Mouse (Mus musculus): ENCODE results near the gene Stk38. TPM values are rescaled to one million over a fixed set of nuclear protein-coding genes. Genes with fewer than 3 reads are reported as not detected.
A peak's percentile ranks its signal among the peaks of the same experiment; 100 is the strongest.

Gene Stk38
- polyA plus RNA-seq, 1 experiment from 2014 or later = 128 TPM

- Histone ChIP-seq H3K9me3 (replicated peaks) (peaks cover 5% of the 10 kb centered on the region; the same call in 1 of the 2 replicates), H3K36me3 (ENCODE audit: poor library complexity, severe bottlenecking) (no peaks in the 10 kb centered on the region), H3K27me3 (0 out of 2 replicates have a peak, but pooled peaks cover 3% of the 10 kb centered on the region), H3K27ac (no peak within 1 kb of the TSS), H3K4me2 (no peak within 1 kb of the TSS), H3K4me1 (no peaks in the 10 kb centered on the region), H3K9ac (no peak within 1 kb of the TSS), H3K4me3 (no peak within 1 kb of the TSS)
- 92% methylated on average over 7 of the region's 7 CpGs for WGBS
- no peak for ATAC-seq
Observed at GRCm38 (mm10) chr17:28943740-28944139, 64.1 kb downstream of the Stk38 start, which contains the start of gene Pxt1. Pxt1 (minus strand) TSS chr17:28943840.

GRCm38 (mm10) chr17:28942101-28942500 lies 65.7 kb downstream of the Stk38 start:
- H3K9me3 ChIP-seq (replicated peaks) = no peaks in the 10 kb centered on the region; the same call in 1 of the 2 replicates
- ATAC-seq = no peak
- no peak overlapping the region for H3K27ac ChIP-seq
- no peaks in the 10 kb centered on the region for H3K36me3 ChIP-seq (ENCODE audit: poor library complexity, severe bottlenecking)
- H3K4me1 ChIP-seq = no peaks in the 10 kb centered on the region
- no peak overlapping the region for H3K4me3 ChIP-seq
- H3K9ac ChIP-seq = no peak overlapping the region
- H3K4me2 ChIP-seq = no peak overlapping the region
- no peaks in the 10 kb centered on the region for H3K27me3 ChIP-seq
- 79% methylated on average over 10 of the region's 11 CpGs for WGBS

GRCm38 (mm10) chr17:28940776-28941555 lies 66.8 kb downstream of the Stk38 start:
- H3K9ac ChIP-seq = no peak overlapping the region
- 91% methylated on average over 25 of the region's 25 CpGs for WGBS
- no peak for ATAC-seq

GRCm38 (mm10) chr17:28936622-28937345 lies 71.0 kb downstream of the Stk38 start:
- Histone ChIP-seq H3K27ac (no peak overlapping the region), H3K9ac (no peak overlapping the region), H3K4me3 (no peak overlapping the region), H3K4me1 (no peaks in the 10 kb centered on the region), H3K36me3 (ENCODE audit: poor library complexity, severe bottlenecking) (no peaks in the 10 kb centered on the region), H3K4me2 (no peak overlapping the region), H3K27me3 (no peaks in the 10 kb centered on the region), H3K9me3 (replicated peaks) (no peaks in the 10 kb centered on the region)
- ATAC-seq = no peak
- WGBS = 81% methylated on average over 10 of the region's 10 CpGs

More at GRCm38 (mm10) chr17:28940776-28941555, 66.8 kb downstream of the Stk38 start:
- no peaks in the 10 kb centered on the region for H3K36me3 ChIP-seq (ENCODE audit: poor library complexity, severe bottlenecking)
- no peak overlapping the region for H3K27ac ChIP-seq
- no peak overlapping the region for H3K4me3 ChIP-seq
- H3K27me3 ChIP-seq = no peaks in the 10 kb centered on the region
- H3K4me1 ChIP-seq = no peaks in the 10 kb centered on the region
- H3K4me2 ChIP-seq = no peak overlapping the region
- no peaks in the 10 kb centered on the region for H3K9me3 ChIP-seq (replicated peaks)

- no peak overlapping the region for H3K4me3 ChIP-seq
- no peak overlapping the region for H3K27ac ChIP-seq
- no peaks in the 10 kb centered on the region for H3K27me3 ChIP-seq
- no peaks in the 10 kb centered on the region for H3K4me1 ChIP-seq
- 91% methylated on average over 7 of the region's 7 CpGs for WGBS
- no peak for ATAC-seq
- no peak overlapping the region for H3K9ac ChIP-seq
- H3K9me3 ChIP-seq (replicated peaks) = no peaks in the 10 kb centered on the region
- no peaks in the 10 kb centered on the region for H3K36me3 ChIP-seq (ENCODE audit: poor library complexity, severe bottlenecking)
- no peak overlapping the region for H3K4me2 ChIP-seq
Observed at GRCm38 (mm10) chr17:28936133-28936532, 71.7 kb downstream of the Stk38 start.

- Histone ChIP-seq H3K4me2 (no peak overlapping the region), H3K4me1 (peaks cover 10% of the 10 kb centered on the region), H3K4me3 (no peak overlapping the region), H3K27me3 (no peaks in the 10 kb centered on the region), H3K9ac (no peak overlapping the region), H3K27ac (no peak overlapping the region), H3K9me3 (replicated peaks) (no peaks in the 10 kb centered on the region), H3K36me3 (ENCODE audit: poor library complexity, severe bottlenecking) (no peaks in the 10 kb centered on the region)
- 77% methylated on average over 19 of the region's 19 CpGs for WGBS
- ATAC-seq = no peak
Observed at GRCm38 (mm10) chr17:28934120-28934916, 73.5 kb downstream of the Stk38 start.

GRCm38 (mm10) chr17:28932274-28932673 lies 75.5 kb downstream of the Stk38 start:
- 92% methylated on average over 4 of the region's 4 CpGs for WGBS
- Histone ChIP-seq H3K36me3 (ENCODE audit: poor library complexity, severe bottlenecking) (no peaks in the 10 kb centered on the region), H3K9me3 (replicated peaks) (no peaks in the 10 kb centered on the region), H3K4me1 (peaks cover 10% of the 10 kb centered on the region), H3K27me3 (no peaks in the 10 kb centered on the region), H3K4me3 (no peak overlapping the region), H3K9ac (no peak overlapping the region), H3K27ac (no peak overlapping the region), H3K4me2 (no peak overlapping the region)
- no peak for ATAC-seq

GRCm38 (mm10) chr17:28931436-28932211 lies 76.2 kb downstream of the Stk38 start:
- H3K27me3 ChIP-seq = no peaks in the 10 kb centered on the region

GRCm38 (mm10) chr17:28930392-28931074 lies 77.3 kb downstream of the Stk38 start:
- WGBS = 30% methylated on average over 14 of the region's 14 CpGs
- no peak overlapping the region for H3K4me3 ChIP-seq
- H3K9me3 ChIP-seq (replicated peaks) = no peaks in the 10 kb centered on the region
- H3K27ac ChIP-seq = peak overlapping the region; percentile 57
- no peaks in the 10 kb centered on the region for H3K36me3 ChIP-seq (ENCODE audit: poor library complexity, severe bottlenecking)
- H3K27me3 ChIP-seq = no peaks in the 10 kb centered on the region
- H3K4me1 ChIP-seq = peaks cover 10% of the 10 kb centered on the region
- ATAC-seq = peak; percentile 77
- peak overlapping the region; percentile 31; the same call in 1 of the 2 replicates for H3K9ac ChIP-seq
- peak overlapping the region; percentile 14 for H3K4me2 ChIP-seq

More at GRCm38 (mm10) chr17:28931436-28932211, 76.2 kb downstream of the Stk38 start:
- Histone ChIP-seq H3K9me3 (replicated peaks) (no peaks in the 10 kb centered on the region), H3K4me3 (no peak overlapping the region), H3K4me2 (no peak overlapping the region), H3K27ac (no peak overlapping the region), H3K36me3 (ENCODE audit: poor library complexity, severe bottlenecking) (no peaks in the 10 kb centered on the region), H3K9ac (no peak overlapping the region), H3K4me1 (peaks cover 10% of the 10 kb centered on the region)
- ATAC-seq = no peak
- 94% methylated on average over 18 of the region's 18 CpGs for WGBS

GRCm38 (mm10) chr17:28929369-28929768 lies 78.4 kb downstream of the Stk38 start:
- Histone ChIP-seq H3K4me3 (no peak overlapping the region), H3K4me2 (no peak overlapping the region), H3K9me3 (replicated peaks) (no peaks in the 10 kb centered on the region), H3K36me3 (ENCODE audit: poor library complexity, severe bottlenecking) (no peaks in the 10 kb centered on the region), H3K27me3 (no peaks in the 10 kb centered on the region), H3K4me1 (peaks cover 10% of the 10 kb centered on the region), H3K9ac (no peak overlapping the region), H3K27ac (no peak overlapping the region)
- no peak for ATAC-seq
- 94% methylated on average over 4 of the region's 4 CpGs for WGBS

- no peak overlapping the region for H3K9ac ChIP-seq
- H3K4me1 ChIP-seq = peaks cover 10% of the 10 kb centered on the region
- no peaks in the 10 kb centered on the region for H3K36me3 ChIP-seq (ENCODE audit: poor library complexity, severe bottlenecking)
- no peak overlapping the region for H3K4me3 ChIP-seq
- 88% methylated on average over 9 of the region's 9 CpGs for whole genome bisulfite sequencing
- H3K9me3 ChIP-seq (replicated peaks) = no peaks in the 10 kb centered on the region
- no peak overlapping the region for H3K27ac ChIP-seq
- ATAC-seq = no peak
- no peak overlapping the region for H3K4me2 ChIP-seq
- H3K27me3 ChIP-seq = no peaks in the 10 kb centered on the region
Observed at GRCm38 (mm10) chr17:28928004-28928403, 79.8 kb downstream of the Stk38 start.

Measured in forebrain, embryonic 13.5 days (tissue).